Mouse (Mus musculus): Measurements from ENCODE around the gene Tpgs1.

Tpgs1 gene

GRCm38 (mm10) chr10:79668771-79669575 is at the start of gene Tpgs1:
TSS of gene Tpgs1 (plus strand) at chr10:79669369.
- peak; percentile 93 to 95 for DNase-seq (ENCODE audit: low spot score in 2 of 2)

GRCm38 (mm10) chr10:79623950-79624349 is 45.2 kb upstream of the Tpgs1 start:
- DNase-seq (ENCODE audit: low spot score in 2 of 2): no peak

- no peak for DNase-seq (ENCODE audit: low spot score in 2 of 2)
These were observed 43.8 kb upstream of the Tpgs1 start for GRCm38 (mm10) chr10:79625398-79625797.

GRCm38 (mm10) chr10:79626156-79626555 is 43.0 kb upstream of the Tpgs1 start:
- no peak for DNase-seq (ENCODE audit: low spot score in 2 of 2)

- DNase-seq (ENCODE audit: low spot score in 2 of 2): no peak
These were observed 40.8 kb upstream of the Tpgs1 start for GRCm38 (mm10) chr10:79628377-79628776.

GRCm38 (mm10) chr10:79631432-79631831 is 37.7 kb upstream of the Tpgs1 start:
- DNase-seq (ENCODE audit: low spot score in 2 of 2): peak; percentile 64 to 82

GRCm38 (mm10) chr10:79633006-79633777 is 36.0 kb upstream of the Tpgs1 start:
- DNase-seq (ENCODE audit: low spot score in 2 of 2): peak in 1 of 2 experiments; percentile 22

GRCm38 (mm10) chr10:79636287-79636686 is 32.9 kb upstream of the Tpgs1 start:
- no peak for DNase-seq (ENCODE audit: low spot score in 2 of 2)

- peak; percentile 93 for DNase-seq (ENCODE audit: low spot score in 2 of 2)
These were observed 31.8 kb upstream of the Tpgs1 start, which contains the start of gene Shc2 for GRCm38 (mm10) chr10:79637128-79638110. TSS of gene Shc2 (minus strand) at chr10:79637918.

GRCm38 (mm10) chr10:79638486-79639204 is 30.5 kb upstream of the Tpgs1 start:
- DNase-seq (ENCODE audit: low spot score in 2 of 2): peak; percentile 70 to 75

- no peak for DNase-seq (ENCODE audit: low spot score in 2 of 2)
These were observed 23.5 kb upstream of the Tpgs1 start, which contains the start of gene Odf3l2 for GRCm38 (mm10) chr10:79645711-79646110. TSS of gene Odf3l2 (minus strand) at chr10:79645738.

GRCm38 (mm10) chr10:79649070-79649751 is 20.0 kb upstream of the Tpgs1 start:
- DNase-seq (ENCODE audit: low spot score in 2 of 2): peak; percentile 79 to 85

- DNase-seq (ENCODE audit: low spot score in 2 of 2): no peak
These were observed 16.4 kb upstream of the Tpgs1 start for GRCm38 (mm10) chr10:79652789-79653188.

- DNase-seq (ENCODE audit: low spot score in 2 of 2): peak; percentile 76 to 92
These were observed 14.2 kb upstream of the Tpgs1 start for GRCm38 (mm10) chr10:79654946-79655395.

- DNase-seq (ENCODE audit: low spot score in 2 of 2): no peak
These were observed 10.3 kb upstream of the Tpgs1 start for GRCm38 (mm10) chr10:79658829-79659228.

GRCm38 (mm10) chr10:79660298-79660697 is 8.9 kb upstream of the Tpgs1 start:
- no peak for DNase-seq (ENCODE audit: low spot score in 2 of 2)

- peak in 1 of 2 experiments; percentile 26 for DNase-seq (ENCODE audit: low spot score in 2 of 2)
These were observed 7.3 kb upstream of the Tpgs1 start for GRCm38 (mm10) chr10:79661861-79662260.

- DNase-seq (ENCODE audit: low spot score in 2 of 2): peak; percentile 64 to 75
These were observed 5.0 kb upstream of the Tpgs1 start, which contains the start of gene Madcam1 for GRCm38 (mm10) chr10:79664131-79664665. TSS of gene Madcam1 (plus strand) at chr10:79664559.

- no peak for DNase-seq (ENCODE audit: low spot score in 2 of 2)
These were observed 4.1 kb upstream of the Tpgs1 start for GRCm38 (mm10) chr10:79665051-79665450.

GRCm38 (mm10) chr10:79666493-79666892 is 2.7 kb upstream of the Tpgs1 start:
- peak in 1 of 2 experiments; percentile 38 for DNase-seq (ENCODE audit: low spot score in 2 of 2)

All from right cerebral cortex, postnatal 10 days (tissue).